Mouse (Mus musculus): Measurements from ENCODE around the gene Gucy2e. TPM values are rescaled to one million over a fixed set of nuclear protein-coding genes. Genes with fewer than 3 reads are reported as not detected.

Gene Gucy2e
- polyA plus RNA-seq, 1 experiment: not detected

GRCm38 (mm10) chr11:69235285-69236060 lies 1.4 kb downstream of the Gucy2e start:
- no peak for TF ChIP-seq EP300 (IDR thresholded peaks at IDR 0.05; ENCODE audit: insufficient read depth, low read depth, low read length)
- TF ChIP-seq CTCF (IDR thresholded peaks at IDR 0.05; ENCODE audit: low read depth, low read length): peak; percentile 50
- H3K4me1 ChIP-seq (ENCODE audit: control insufficient read depth, insufficient read depth, low read length): peaks cover 3% of the 10 kb centered on the region
- no peak overlapping the region for H3K27ac ChIP-seq (ENCODE audit: insufficient read depth, low read length)
- no peaks in the 10 kb centered on the region for H3K9me3 ChIP-seq (replicated peaks; ENCODE audit: control insufficient read depth, insufficient read depth, low read length, poor library complexity, severe bottlenecking)
- no peaks in the 10 kb centered on the region for H3K36me3 ChIP-seq (ENCODE audit: control insufficient read depth, insufficient read depth, low read length, poor library complexity, severe bottlenecking)
- peaks cover 4% of the 10 kb centered on the region for H3K27me3 ChIP-seq (ENCODE audit: control insufficient read depth, insufficient read depth, low read length, poor library complexity, severe bottlenecking)
- peak overlapping the region; percentile 44 for H3K9ac ChIP-seq (ENCODE audit: low read depth, poor library complexity, severe bottlenecking)
- H3K4me3 ChIP-seq (ENCODE audit: low read depth, low read length): peak overlapping the region; percentile 69

GRCm38 (mm10) chr11:69233141-69233540 lies 3.7 kb downstream of the Gucy2e start:
- Histone ChIP-seq H3K36me3 (ENCODE audit: control insufficient read depth, insufficient read depth, low read length, poor library complexity, severe bottlenecking) (no peaks in the 10 kb centered on the region), H3K9me3 (replicated peaks; ENCODE audit: control insufficient read depth, insufficient read depth, low read length, poor library complexity, severe bottlenecking) (no peaks in the 10 kb centered on the region), H3K9ac (ENCODE audit: low read depth, poor library complexity, severe bottlenecking) (no peak overlapping the region), H3K27ac (ENCODE audit: insufficient read depth, low read length) (no peak overlapping the region), H3K4me3 (ENCODE audit: low read depth, low read length) (no peak overlapping the region), H3K27me3 (ENCODE audit: control insufficient read depth, insufficient read depth, low read length, poor library complexity, severe bottlenecking) (peaks cover 4% of the 10 kb centered on the region), H3K4me1 (ENCODE audit: control insufficient read depth, insufficient read depth, low read length) (peaks cover 3% of the 10 kb centered on the region)
- TF ChIP-seq CTCF (IDR thresholded peaks at IDR 0.05; ENCODE audit: low read depth, low read length): no peak
- TF ChIP-seq POLR2A (IDR thresholded peaks at IDR 0.05; ENCODE audit: insufficient read depth, low read length): no peak
- TF ChIP-seq EP300 (IDR thresholded peaks at IDR 0.05; ENCODE audit: insufficient read depth, low read depth, low read length): no peak

- Histone ChIP-seq H3K9me3 (replicated peaks; ENCODE audit: control insufficient read depth, insufficient read depth, low read length, poor library complexity, severe bottlenecking) (no peaks in the 10 kb centered on the region), H3K27ac (ENCODE audit: insufficient read depth, low read length) (no peak overlapping the region), H3K4me3 (ENCODE audit: low read depth, low read length) (no peak overlapping the region), H3K36me3 (ENCODE audit: control insufficient read depth, insufficient read depth, low read length, poor library complexity, severe bottlenecking) (no peaks in the 10 kb centered on the region), H3K4me1 (ENCODE audit: control insufficient read depth, insufficient read depth, low read length) (peaks cover 3% of the 10 kb centered on the region), H3K27me3 (ENCODE audit: control insufficient read depth, insufficient read depth, low read length, poor library complexity, severe bottlenecking) (no peaks in the 10 kb centered on the region), H3K9ac (ENCODE audit: low read depth, poor library complexity, severe bottlenecking) (no peak overlapping the region)
- TF ChIP-seq POLR2A (IDR thresholded peaks at IDR 0.05; ENCODE audit: insufficient read depth, low read length) (no peak), EP300 (IDR thresholded peaks at IDR 0.05; ENCODE audit: insufficient read depth, low read depth, low read length) (no peak), CTCF (IDR thresholded peaks at IDR 0.05; ENCODE audit: low read depth, low read length) (no peak)
These were observed 6.4 kb downstream of the Gucy2e start for GRCm38 (mm10) chr11:69230420-69230819.

- no peak for TF ChIP-seq POLR2A (IDR thresholded peaks at IDR 0.05; ENCODE audit: insufficient read depth, low read length)
- no peak for TF ChIP-seq CTCF (IDR thresholded peaks at IDR 0.05; ENCODE audit: low read depth, low read length)
- no peak for TF ChIP-seq EP300 (IDR thresholded peaks at IDR 0.05; ENCODE audit: insufficient read depth, low read depth, low read length)
- Histone ChIP-seq H3K9me3 (replicated peaks; ENCODE audit: control insufficient read depth, insufficient read depth, low read length, poor library complexity, severe bottlenecking) (no peaks in the 10 kb centered on the region), H3K4me1 (ENCODE audit: control insufficient read depth, insufficient read depth, low read length) (no peaks in the 10 kb centered on the region), H3K27me3 (ENCODE audit: control insufficient read depth, insufficient read depth, low read length, poor library complexity, severe bottlenecking) (no peaks in the 10 kb centered on the region), H3K27ac (ENCODE audit: insufficient read depth, low read length) (no peak overlapping the region), H3K36me3 (ENCODE audit: control insufficient read depth, insufficient read depth, low read length, poor library complexity, severe bottlenecking) (no peaks in the 10 kb centered on the region), H3K9ac (ENCODE audit: low read depth, poor library complexity, severe bottlenecking) (no peak overlapping the region), H3K4me3 (ENCODE audit: low read depth, low read length) (no peak overlapping the region)
These were observed 11.1 kb downstream of the Gucy2e start for GRCm38 (mm10) chr11:69225715-69226114.

- no peak overlapping the region for H3K9ac ChIP-seq (ENCODE audit: low read depth, poor library complexity, severe bottlenecking)
- H3K4me1 ChIP-seq (ENCODE audit: control insufficient read depth, insufficient read depth, low read length): no peaks in the 10 kb centered on the region
- no peaks in the 10 kb centered on the region for H3K9me3 ChIP-seq (replicated peaks; ENCODE audit: control insufficient read depth, insufficient read depth, low read length, poor library complexity, severe bottlenecking)
- no peaks in the 10 kb centered on the region for H3K36me3 ChIP-seq (ENCODE audit: control insufficient read depth, insufficient read depth, low read length, poor library complexity, severe bottlenecking)
- no peak overlapping the region for H3K27ac ChIP-seq (ENCODE audit: insufficient read depth, low read length)
- H3K27me3 ChIP-seq (ENCODE audit: control insufficient read depth, insufficient read depth, low read length, poor library complexity, severe bottlenecking): no peaks in the 10 kb centered on the region
- no peak for TF ChIP-seq POLR2A (IDR thresholded peaks at IDR 0.05; ENCODE audit: insufficient read depth, low read length)
- no peak for TF ChIP-seq EP300 (IDR thresholded peaks at IDR 0.05; ENCODE audit: insufficient read depth, low read depth, low read length)
- no peak for TF ChIP-seq CTCF (IDR thresholded peaks at IDR 0.05; ENCODE audit: low read depth, low read length)
- H3K4me3 ChIP-seq (ENCODE audit: low read depth, low read length): no peak overlapping the region
These were observed 13.7 kb downstream of the Gucy2e start for GRCm38 (mm10) chr11:69223101-69223500.

- no peaks in the 10 kb centered on the region for H3K9me3 ChIP-seq (replicated peaks; ENCODE audit: control insufficient read depth, insufficient read depth, low read length, poor library complexity, severe bottlenecking)
- H3K4me1 ChIP-seq (ENCODE audit: control insufficient read depth, insufficient read depth, low read length): no peaks in the 10 kb centered on the region
- TF ChIP-seq POLR2A (IDR thresholded peaks at IDR 0.05; ENCODE audit: insufficient read depth, low read length): no peak
- TF ChIP-seq CTCF (IDR thresholded peaks at IDR 0.05; ENCODE audit: low read depth, low read length): no peak
- no peak for TF ChIP-seq EP300 (IDR thresholded peaks at IDR 0.05; ENCODE audit: insufficient read depth, low read depth, low read length)
- no peak overlapping the region for H3K27ac ChIP-seq (ENCODE audit: insufficient read depth, low read length)
- no peaks in the 10 kb centered on the region for H3K36me3 ChIP-seq (ENCODE audit: control insufficient read depth, insufficient read depth, low read length, poor library complexity, severe bottlenecking)
- H3K4me3 ChIP-seq (ENCODE audit: low read depth, low read length): no peak overlapping the region
- 0 out of 2 replicates have a peak, but pooled peaks cover 1% of the 10 kb centered on the region for H3K27me3 ChIP-seq (ENCODE audit: control insufficient read depth, insufficient read depth, low read length, poor library complexity, severe bottlenecking)
- H3K9ac ChIP-seq (ENCODE audit: low read depth, poor library complexity, severe bottlenecking): no peak overlapping the region
These were observed 15.8 kb downstream of the Gucy2e start for GRCm38 (mm10) chr11:69221070-69221469.

All from ES-Bruce4 (cell line).